Mouse (Mus musculus) CH12.LX (cell line): ENCODE measurements at regions not wholly inside any gene's neighbourhood (a gene's known extent, or its start where the extent isn't known, plus 50 kb on each side); places are given as distances from the start of the nearest gene placed in this dataset.

Source experiments
- BHLHE40 ChIP-seq: IDR thresholded peaks from 2 replicates; pipeline ENCODE4 v1.6.1; 2011; ENCODE audit warnings: mild to moderate bottlenecking, low read depth, low read length, improper control_type of control experiment
- CTCF ChIP-seq, 2 experiments: IDR thresholded peaks in 1 of 2; conservative IDR thresholded peaks in 1 of 2; 2 replicates each; pipeline ENCODE4 v1.5.1; 2011 to 2012; ENCODE audit warnings: low read depth in 2 of 2, low read length in 2 of 2, improper control_type of control experiment in 1 of 2, inconsistent platforms in 1 of 2, mild to moderate bottlenecking in 1 of 2, moderate library complexity in 1 of 2
- E2F4 ChIP-seq: IDR thresholded peaks from 2 replicates; pipeline ENCODE4 v1.6.1; 2011; ENCODE audit warnings: low read depth, low read length, improper control_type of control experiment; ENCODE audit not compliant: insufficient replicate concordance
- HCFC1 ChIP-seq: IDR thresholded peaks from 2 replicates; pipeline ENCODE4 v1.6.1; 2012; ENCODE audit warnings: low read depth, mild to moderate bottlenecking, inconsistent platforms, low read length, improper control_type of control experiment
- POLR2A ChIP-seq: IDR thresholded peaks from 2 replicates; pipeline ENCODE4 v1.6.1; 2011; ENCODE audit warnings: low read depth, mild to moderate bottlenecking, improper control_type of control experiment, low read length
- TBP ChIP-seq: conservative IDR thresholded peaks from 2 replicates; pipeline ENCODE4 v1.6.1; 2011; ENCODE audit warnings: low read depth, low read length, improper control_type of control experiment
- UBTF ChIP-seq: IDR thresholded peaks from 2 replicates; pipeline ENCODE4 v1.6.1; 2012; ENCODE audit warnings: low read depth, mild to moderate bottlenecking, inconsistent platforms, low read length, improper control_type of control experiment, moderate library complexity

DNA sequence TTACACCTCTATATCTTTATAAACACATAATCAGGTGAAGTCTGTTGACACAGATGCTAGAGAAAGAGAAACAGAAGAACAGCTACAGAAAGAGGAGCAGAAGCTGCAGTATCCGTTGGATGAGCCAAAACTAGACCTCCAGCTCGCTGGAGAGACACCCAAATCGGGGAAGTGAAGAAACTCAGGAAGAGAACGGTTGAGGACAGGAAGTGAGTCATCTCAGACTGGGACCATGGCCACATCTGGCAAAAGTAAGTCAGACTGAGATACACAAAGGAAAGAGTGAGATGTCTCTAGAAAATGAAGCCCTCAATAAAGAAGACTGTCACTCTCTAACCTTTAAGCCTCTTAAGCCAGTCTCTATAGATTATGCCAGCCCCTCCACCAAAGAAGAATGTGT, 6362.8 kb upstream of the Gm7489 start:
- TF ChIP-seq HCFC1 (no peak), TBP (no peak), BHLHE40 (no peak), CTCF (conservative IDR thresholded peaks at IDR 0.05 in 1 of 2, IDR thresholded peaks at IDR 0.05 in 1 of 2; ENCODE audit: low read depth in 2 of 2, low read length in 2 of 2) (no peak), POLR2A (no peak), UBTF (no peak), E2F4 (no peak)
